Mouse (Mus musculus) lung, postnatal 0 days (tissue): ENCODE measurements around the gene Cd163l1. TPM values are rescaled to one million over a fixed set of nuclear protein-coding genes. Genes with fewer than 3 reads are reported as not detected.

Experiments
- ATAC-seq: fragments of 200-750 bp; cut with Nextera tagmentation; 2 replicates; pipeline ENCODE4 v1.8.0; 2017; ENCODE audit warnings: moderate library complexity
- DNase-seq: peaks from one replicate; pipeline ENCODE4 v3.0.0-alpha.2; 2016; ENCODE audit warnings: low spot score
- H3K27ac ChIP-seq: fragments of 300-500 bp; sonication (generic); 2 replicates; pipeline ENCODE4 v1.5.1; 2014; ENCODE audit warnings: antibody characterized with exemption, mild to moderate bottlenecking, low read length, mixed read lengths
- H3K27me3 ChIP-seq: fragments of 300-500 bp; sonication (generic); replicated peaks from 2 replicates; pipeline ENCODE4 v1.6.1; 2014; ENCODE audit warnings: low read length, mixed read lengths; ENCODE audit not compliant: insufficient read depth
- H3K36me3 ChIP-seq: fragments of 300-500 bp; sonication (generic); 2 replicates; pipeline ENCODE4 v1.6.1; 2014; ENCODE audit warnings: low read length, mixed read lengths; ENCODE audit not compliant: insufficient read depth
- H3K4me1 ChIP-seq: fragments of 300-500 bp; sonication (generic); 2 replicates; pipeline ENCODE4 v1.6.1; 2014; ENCODE audit warnings: antibody characterized with exemption, low read depth, low read length, mixed read lengths; ENCODE audit not compliant: insufficient read depth
- H3K4me2 ChIP-seq: fragments of 300-500 bp; sonication (generic); replicated peaks from 2 replicates; pipeline ENCODE4 v1.6.1; 2014; ENCODE audit warnings: low read depth, mild to moderate bottlenecking, low read length, moderate library complexity, mixed read lengths
- H3K4me3 ChIP-seq: fragments of 300-500 bp; sonication (generic); 2 replicates; pipeline ENCODE4 v1.5.1; 2014; ENCODE audit warnings: low read depth, low read length
- H3K9ac ChIP-seq: fragments of 300-500 bp; sonication (generic); replicated peaks from 2 replicates; pipeline ENCODE4 v1.6.1; 2014; ENCODE audit warnings: low read depth, mild to moderate bottlenecking
- H3K9me3 ChIP-seq: fragments of 300-500 bp; sonication (generic); 2 replicates; pipeline ENCODE4 v1.6.1; 2016; ENCODE audit warnings: low read length, mixed read lengths
- CTCF ChIP-seq: IDR thresholded peaks from 2 replicates; pipeline ENCODE4 v1.5.1; 2016; ENCODE audit warnings: antibody characterized with exemption, mild to moderate bottlenecking
- EP300 ChIP-seq: IDR thresholded peaks from 2 replicates; pipeline ENCODE4 v1.6.1; 2016; ENCODE audit warnings: antibody characterized with exemption, mild to moderate bottlenecking, control low read depth
- WGBS: fragments of 180-500 bp; shearing (Covaris S2); extraction: QIAGEN DNeasy Blood & Tissue Kit; methylation state at CpG from one replicate; pipeline ENCODE4 v1.1.7; 2014; 5-methylcytosine and 5-hydroxymethylcytosine counted together
- polyA plus RNA-seq: library from polyadenylated mRNA; unstranded; fragments of >200 nt; fragmentation: Nextera tagmentation; extraction: Ambion mirVana; gene quantifications from 2 replicates; pipeline ENCODE4 v1.2.1, GENCODE M21; 2015

The Cd163l1 gene
- polyA plus RNA-seq, 1 experiment from 2014 or later, result 0.23 TPM

GRCm38 (mm10) chr7:140213841-140214240 is 4.2 kb upstream of the Cd163l1 start:
- no peaks in the 10 kb centered on the region for H3K27me3 ChIP-seq
- H3K4me2 ChIP-seq, result no peak overlapping the region
- H3K36me3 ChIP-seq, result no peaks in the 10 kb centered on the region
- H3K4me3 ChIP-seq, result no peak overlapping the region
- no peaks in the 10 kb centered on the region for H3K9me3 ChIP-seq
- WGBS, result 68% methylated on average over 5 of the region's 5 CpGs
- TF ChIP-seq CTCF (no peak), EP300 (no peak)
- no peak overlapping the region for H3K27ac ChIP-seq
- DNase-seq (no peak), ATAC-seq (no peak)
- H3K4me1 ChIP-seq, result no peaks in the 10 kb centered on the region
- H3K9ac ChIP-seq, result no peak overlapping the region

- Histone ChIP-seq H3K4me3 (no peak overlapping the region), H3K4me1 (no peaks in the 10 kb centered on the region), H3K9ac (no peak overlapping the region), H3K27me3 (no peaks in the 10 kb centered on the region), H3K36me3 (no peaks in the 10 kb centered on the region), H3K27ac (no peak overlapping the region), H3K4me2 (no peak overlapping the region), H3K9me3 (no peaks in the 10 kb centered on the region)
- ATAC-seq (no peak), DNase-seq (no peak)
- 7% methylated on average over 1 of the region's 1 CpGs for WGBS
- TF ChIP-seq EP300 (no peak), CTCF (no peak)
Observed at GRCm38 (mm10) chr7:140219268-140219667, 1.2 kb downstream of the Cd163l1 start.

GRCm38 (mm10) chr7:140220375-140220774 is 2.3 kb downstream of the Cd163l1 start:
- H3K27me3 ChIP-seq, result no peaks in the 10 kb centered on the region
- H3K9me3 ChIP-seq, result no peaks in the 10 kb centered on the region
- no peaks in the 10 kb centered on the region for H3K4me1 ChIP-seq
- H3K27ac ChIP-seq, result no peak overlapping the region
- 72% methylated on average over 4 of the region's 4 CpGs for WGBS
- no peak overlapping the region for H3K4me3 ChIP-seq
- H3K9ac ChIP-seq, result no peak overlapping the region
- H3K4me2 ChIP-seq, result no peak overlapping the region
- ATAC-seq (no peak), DNase-seq (no peak)
- TF ChIP-seq CTCF, result no peak
- H3K36me3 ChIP-seq, result no peaks in the 10 kb centered on the region

- no peak for ATAC-seq
- Histone ChIP-seq H3K27me3 (no peaks in the 10 kb centered on the region), H3K4me1 (no peaks in the 10 kb centered on the region), H3K27ac (no peak overlapping the region), H3K36me3 (no peaks in the 10 kb centered on the region), H3K4me2 (no peak overlapping the region), H3K9me3 (no peaks in the 10 kb centered on the region), H3K9ac (no peak overlapping the region), H3K4me3 (no peak overlapping the region)
- WGBS, result 77% methylated on average over 13 of the region's 13 CpGs
- DNase-seq, result no peak
- TF ChIP-seq CTCF, result no peak
- no peak for TF ChIP-seq EP300
Observed at GRCm38 (mm10) chr7:140224209-140224608, 6.1 kb downstream of the Cd163l1 start.

- no peak for ATAC-seq
Observed at GRCm38 (mm10) chr7:140228476-140228875, 10.4 kb downstream of the Cd163l1 start.

GRCm38 (mm10) chr7:140231026-140231425 is 13.0 kb downstream of the Cd163l1 start:
- H3K9ac ChIP-seq, result no peak overlapping the region
- H3K4me2 ChIP-seq, result no peak overlapping the region
- no peak overlapping the region for H3K4me3 ChIP-seq
- ATAC-seq, result no peak
- no peaks in the 10 kb centered on the region for H3K9me3 ChIP-seq
- H3K36me3 ChIP-seq, result no peaks in the 10 kb centered on the region
- no peaks in the 10 kb centered on the region for H3K27me3 ChIP-seq
- 72% methylated on average over 2 of the region's 2 CpGs for WGBS
- TF ChIP-seq EP300 (no peak), CTCF (no peak)
- H3K27ac ChIP-seq, result no peak overlapping the region
- no peaks in the 10 kb centered on the region for H3K4me1 ChIP-seq
- no peak for DNase-seq

More at GRCm38 (mm10) chr7:140228476-140228875, 10.4 kb downstream of the Cd163l1 start:
- Histone ChIP-seq H3K4me2 (no peak overlapping the region), H3K4me3 (no peak overlapping the region), H3K9me3 (no peaks in the 10 kb centered on the region), H3K36me3 (no peaks in the 10 kb centered on the region), H3K4me1 (no peaks in the 10 kb centered on the region), H3K27ac (no peak overlapping the region), H3K27me3 (no peaks in the 10 kb centered on the region), H3K9ac (no peak overlapping the region)
- TF ChIP-seq EP300 (no peak), CTCF (no peak)
- no peak for DNase-seq
- 82% methylated on average over 13 of the region's 13 CpGs for WGBS

GRCm38 (mm10) chr7:140233696-140234095 is 15.6 kb downstream of the Cd163l1 start:
- H3K27me3 ChIP-seq, result no peaks in the 10 kb centered on the region
- no peak overlapping the region for H3K4me2 ChIP-seq
- no peak overlapping the region for H3K4me3 ChIP-seq
- H3K4me1 ChIP-seq, result no peaks in the 10 kb centered on the region
- no peaks in the 10 kb centered on the region for H3K9me3 ChIP-seq
- H3K9ac ChIP-seq, result no peak overlapping the region
- DNase-seq (no peak), ATAC-seq (no peak)
- WGBS, result 92% methylated on average over 3 of the region's 3 CpGs
- no peaks in the 10 kb centered on the region for H3K36me3 ChIP-seq
- no peak overlapping the region for H3K27ac ChIP-seq
- TF ChIP-seq EP300, result no peak
- no peak for TF ChIP-seq CTCF
